Mouse (Mus musculus) B cell, adult 2 months (primary cell): ENCODE measurements at regions not wholly inside any gene's neighbourhood (a gene's known extent, or its start where the extent isn't known, plus 50 kb on each side); places are given as distances from the start of the nearest gene placed in this dataset.

Experiments
- DNase-seq, 2 experiments: peaks; one replicate each; pipeline ENCODE4 v3.0.0; 2022

DNA sequence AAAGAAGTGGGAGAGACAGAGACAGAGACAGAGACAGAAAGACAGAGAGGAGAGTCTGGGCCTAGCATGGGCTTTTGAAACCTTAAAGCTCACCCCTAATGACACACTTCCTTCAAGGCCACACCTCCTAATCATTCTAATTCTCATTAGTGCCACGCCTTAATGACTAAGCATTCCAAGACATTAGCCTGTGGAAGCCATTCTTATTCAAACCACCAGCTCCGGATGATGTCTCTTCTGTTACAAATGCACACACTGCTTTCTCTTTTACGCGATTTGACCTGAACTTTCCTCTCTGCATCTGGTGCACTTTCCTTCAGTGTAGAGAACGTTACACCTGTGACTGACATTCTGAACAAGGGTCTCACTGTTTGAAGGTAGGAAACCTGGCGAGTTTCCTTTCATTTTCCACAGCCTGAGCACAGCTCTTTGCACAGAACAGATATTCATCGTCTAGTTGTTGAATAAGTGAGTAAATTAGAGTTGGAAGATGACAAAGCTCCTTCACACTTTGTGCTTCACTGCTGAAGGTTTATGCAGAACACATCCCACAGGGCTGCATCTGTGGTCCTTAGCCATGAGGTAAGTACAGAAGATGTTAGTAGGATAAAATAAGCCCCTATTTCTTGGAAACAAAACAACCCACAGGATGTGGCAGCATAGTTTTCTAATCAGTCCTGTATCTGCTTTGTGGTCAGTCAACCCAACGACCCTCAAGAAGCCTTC is 116.8 kb downstream of the Faxc start:
- no peak for DNase-seq

DNA sequence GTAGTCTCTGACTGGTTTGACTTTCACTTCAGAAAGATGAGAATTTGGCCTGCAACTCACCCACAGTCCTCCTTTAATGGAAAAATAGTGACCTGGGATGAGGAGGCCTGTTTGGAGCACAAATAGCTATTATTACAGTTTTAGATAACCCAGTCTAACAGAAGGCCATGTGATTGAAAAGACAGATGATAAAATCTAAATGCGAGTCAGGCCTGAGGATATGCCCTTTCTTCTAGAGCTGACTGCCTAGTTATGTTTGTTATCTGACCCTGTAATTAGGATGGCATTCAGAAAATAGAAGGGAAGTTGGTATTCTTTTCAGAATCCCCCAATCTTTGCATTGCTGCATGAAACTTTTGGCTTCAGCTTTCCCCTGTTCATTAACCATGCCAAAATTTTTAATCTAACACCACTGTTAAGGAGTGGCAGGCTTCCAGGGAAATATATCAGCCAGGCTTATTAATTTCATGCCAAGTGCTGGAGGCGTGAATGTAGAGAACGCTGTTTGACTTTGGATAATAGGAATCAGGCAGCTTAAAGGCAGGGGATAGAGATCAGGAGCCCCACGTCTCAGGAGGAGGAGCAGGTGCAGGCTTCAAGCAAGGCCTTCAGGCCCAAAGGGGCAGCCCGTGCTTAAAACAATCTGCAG is 135.8 kb downstream of the Faxc start:
- no peak for DNase-seq

DNA sequence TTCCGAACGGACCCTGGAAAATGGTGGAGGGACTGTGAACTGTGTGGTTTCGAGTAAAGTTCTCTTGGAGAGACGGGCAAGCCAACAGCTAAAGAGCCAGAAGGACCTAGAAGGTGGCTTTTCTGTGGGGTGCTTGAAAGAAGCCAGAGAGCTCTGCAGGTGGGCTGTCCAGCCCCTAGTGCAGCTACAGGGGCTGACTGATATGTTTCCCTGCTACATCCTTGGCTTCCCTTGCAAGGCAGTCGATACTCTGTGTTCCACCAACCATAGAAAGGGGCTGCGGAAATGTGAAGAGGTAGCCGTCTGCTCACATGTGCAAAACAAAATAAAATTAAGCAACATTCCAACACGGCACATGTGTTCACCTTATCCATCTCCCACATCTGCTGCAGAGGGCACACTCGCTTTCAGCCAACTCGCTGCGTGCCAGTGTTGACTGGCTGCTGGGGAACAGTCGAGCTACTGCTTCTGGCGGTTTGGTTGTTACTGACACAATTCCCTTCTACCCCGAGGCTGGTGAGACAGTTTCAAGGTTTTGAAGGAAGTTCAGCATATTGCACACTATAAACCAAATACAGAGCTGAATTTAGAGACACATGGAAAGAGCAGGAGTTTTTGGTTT is 136.7 kb downstream of the Faxc start:
- DNase-seq, result no peak

DNA sequence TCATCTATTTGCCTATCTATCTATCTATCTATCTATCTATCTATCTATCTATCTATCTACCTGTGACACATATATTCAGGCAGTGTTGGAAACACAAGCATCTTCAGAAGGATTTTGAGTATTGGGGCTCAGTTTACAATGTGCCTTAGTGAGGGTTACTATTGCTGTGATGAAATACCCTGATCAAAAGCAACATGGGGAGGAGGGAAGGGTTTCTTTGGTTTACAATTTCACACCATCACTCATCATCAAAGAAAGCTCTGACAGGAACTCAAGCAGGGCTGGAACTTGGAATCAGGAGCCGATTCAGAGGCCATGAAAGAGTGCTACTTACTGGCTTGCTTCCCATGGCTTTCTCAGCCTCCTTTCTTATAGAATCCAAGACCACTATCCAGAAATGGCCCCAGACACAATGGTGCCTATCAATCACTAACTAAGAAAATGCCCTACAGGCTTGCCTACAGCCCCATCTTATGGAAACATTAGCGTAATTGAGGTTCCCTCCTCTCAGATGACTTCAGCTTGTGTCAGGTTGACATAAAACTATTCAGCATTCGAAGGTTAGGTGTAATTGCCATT is 157.2 kb downstream of the Faxc start:
- DNase-seq, result no peak

DNA sequence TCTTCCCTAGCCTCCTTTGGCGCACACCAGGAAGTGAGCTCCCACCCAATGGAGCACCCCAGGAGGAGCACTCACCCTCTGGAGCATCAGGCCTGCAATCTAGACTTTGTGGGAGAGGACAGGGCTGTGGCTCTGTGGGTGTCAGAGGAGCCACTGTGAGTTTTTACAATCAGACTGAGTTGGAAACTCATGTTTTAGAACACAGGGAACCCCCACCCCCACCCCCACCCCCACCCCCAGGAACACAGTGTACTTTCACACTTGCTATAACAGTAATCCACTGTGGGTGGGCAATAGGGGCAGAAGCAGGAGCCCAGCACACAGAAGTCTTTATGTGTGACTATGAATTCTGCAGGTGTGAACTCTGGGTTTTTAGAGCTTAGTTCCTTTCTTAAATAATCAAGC is 158.5 kb downstream of the Faxc start:
- DNase-seq, result no peak

DNA sequence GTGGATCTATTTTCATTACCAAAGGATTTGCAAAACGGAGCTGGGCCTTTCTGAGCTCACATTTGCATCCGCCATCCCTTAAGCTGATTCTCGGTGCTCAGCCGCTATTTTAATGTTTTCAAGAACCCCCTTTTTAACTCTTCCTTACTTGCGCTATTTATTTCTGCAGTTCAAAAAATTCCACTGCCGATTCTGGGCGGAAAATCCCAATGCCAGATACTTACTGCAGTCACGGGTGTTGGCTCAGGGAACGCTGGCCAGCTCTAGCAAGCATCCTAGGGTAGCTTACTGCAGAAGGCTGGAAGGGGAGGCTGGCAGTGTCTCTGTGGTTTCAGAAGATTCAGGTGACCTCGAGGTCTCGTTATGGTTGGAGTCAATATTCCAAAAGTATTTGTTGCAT is 159.4 kb downstream of the Faxc start:
- no peak for DNase-seq

DNA sequence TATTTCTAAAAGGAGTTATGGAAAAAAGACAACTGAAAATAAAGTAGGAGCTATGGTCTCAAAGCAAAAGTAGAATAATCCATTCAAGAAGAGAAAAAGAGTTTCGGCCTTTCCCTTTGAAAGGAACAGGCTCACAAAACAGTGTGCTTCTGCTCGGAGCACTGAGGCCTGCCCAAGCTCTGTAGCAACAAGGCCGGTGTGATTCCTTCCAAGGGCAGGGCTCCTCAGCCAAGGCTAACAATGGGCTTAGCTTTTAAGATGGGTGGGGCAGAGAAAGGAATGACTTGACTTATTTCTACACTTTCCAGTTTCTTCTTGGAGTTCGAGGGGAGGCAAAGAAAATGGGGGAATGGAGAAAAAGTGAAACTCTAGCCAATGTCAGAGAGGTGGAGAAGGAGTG is 161.4 kb downstream of the Faxc start:
- DNase-seq, result no peak

DNA sequence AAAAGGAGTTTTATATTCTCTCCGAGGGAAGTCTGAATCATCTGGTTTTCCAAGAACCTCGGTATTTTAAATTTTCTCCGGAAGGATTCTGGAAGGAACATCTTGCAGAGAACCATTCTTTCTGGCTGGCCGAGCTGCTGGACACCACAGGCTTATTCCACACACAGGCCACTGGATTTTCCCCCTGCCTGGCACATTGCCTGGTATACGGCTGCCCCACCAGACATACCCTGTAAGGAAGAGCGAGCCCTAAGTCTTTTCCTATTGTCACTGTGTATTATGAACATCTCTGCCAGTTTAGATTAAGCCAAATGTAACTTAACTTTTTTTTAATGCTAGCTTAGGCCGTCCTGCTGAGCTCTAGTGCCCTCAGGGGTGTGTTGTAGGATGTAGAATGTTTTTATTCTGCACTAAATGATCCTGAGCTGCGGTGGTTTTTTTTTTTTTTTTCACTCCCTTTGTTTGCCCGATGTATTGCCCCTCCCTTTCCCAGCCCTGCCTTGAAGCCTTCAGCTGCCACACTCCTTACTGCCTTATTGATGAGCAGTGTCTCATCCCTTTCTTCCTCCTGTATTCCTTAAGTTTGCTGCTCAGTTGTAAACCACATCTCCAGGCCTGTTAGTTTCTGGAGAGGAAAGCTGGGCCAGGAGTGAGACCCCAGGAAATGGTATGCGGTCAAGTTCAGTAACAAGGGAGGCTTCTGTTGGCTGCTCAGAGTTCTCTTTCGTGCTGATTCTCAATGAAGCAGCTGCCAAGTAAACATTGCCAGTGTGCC is 164.3 kb downstream of the Faxc start:
- DNase-seq, result no peak

DNA sequence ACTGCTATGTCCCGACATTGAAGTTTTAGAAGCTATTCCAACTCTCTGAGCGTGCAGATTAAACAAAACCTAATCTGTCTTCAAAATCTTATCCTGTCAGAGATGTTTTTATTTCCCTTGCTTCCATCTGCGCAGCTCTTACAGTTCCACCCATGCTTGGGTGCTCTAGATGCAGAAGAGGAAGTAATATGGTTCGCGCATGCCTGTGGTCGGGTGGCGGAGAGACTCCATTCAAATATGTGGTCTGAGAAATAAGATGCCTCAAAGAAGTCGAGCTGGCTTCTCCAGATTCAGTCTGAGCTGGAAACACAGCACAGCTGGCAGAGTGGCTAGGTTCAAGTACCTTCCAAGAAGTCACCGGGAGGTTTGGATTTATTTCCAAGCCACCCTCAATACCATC is 167.5 kb downstream of the Faxc start:
- no peak for DNase-seq

DNA sequence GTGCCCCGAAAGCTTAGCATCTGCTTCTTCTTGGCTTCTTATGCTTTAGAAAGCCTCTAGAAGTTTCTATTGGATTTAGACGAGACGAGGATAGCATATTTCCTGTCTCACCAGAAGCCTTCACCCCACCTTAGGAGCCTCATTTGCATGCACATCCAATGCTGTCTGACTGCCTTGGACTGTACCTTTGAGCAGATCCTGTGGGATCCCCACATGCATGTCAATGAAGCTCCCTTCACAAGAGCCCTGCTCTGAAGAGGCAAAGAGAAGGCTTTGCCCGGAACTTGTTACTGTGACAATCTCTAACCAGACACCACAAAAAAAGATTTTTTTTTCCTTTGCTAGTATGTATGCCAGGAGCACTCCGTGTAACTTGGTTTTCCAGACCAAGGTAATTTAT is 171.3 kb downstream of the Faxc start:
- DNase-seq, result no peak

DNA sequence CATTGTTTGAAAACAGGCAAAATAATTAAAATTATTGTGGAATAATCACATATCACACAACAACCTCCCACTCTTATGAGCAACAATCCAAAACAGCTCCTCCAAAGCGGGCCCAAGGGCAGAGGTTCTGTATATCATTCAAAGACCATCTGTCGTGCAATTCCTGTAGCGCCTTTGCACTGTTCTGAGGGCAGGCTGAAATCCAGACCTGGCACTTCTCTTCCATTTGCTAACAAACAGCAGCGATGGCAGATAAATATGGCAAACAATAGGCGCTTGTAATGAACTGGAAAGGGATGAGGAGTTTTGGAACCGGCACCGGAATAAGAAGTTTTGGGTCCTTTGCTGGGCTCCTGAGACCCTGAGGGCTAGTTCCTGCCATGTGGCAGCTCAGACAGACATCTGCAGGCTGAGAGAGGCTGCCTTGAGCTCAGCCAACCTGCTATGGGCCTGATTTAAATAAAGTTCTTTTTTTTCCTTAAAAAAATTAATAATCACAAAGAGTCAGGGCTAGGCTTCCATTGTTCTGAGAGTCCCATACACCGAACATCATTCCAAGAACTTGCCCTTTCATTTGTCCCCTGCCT is 172.0 kb downstream of the Faxc start:
- no peak for DNase-seq

DNA sequence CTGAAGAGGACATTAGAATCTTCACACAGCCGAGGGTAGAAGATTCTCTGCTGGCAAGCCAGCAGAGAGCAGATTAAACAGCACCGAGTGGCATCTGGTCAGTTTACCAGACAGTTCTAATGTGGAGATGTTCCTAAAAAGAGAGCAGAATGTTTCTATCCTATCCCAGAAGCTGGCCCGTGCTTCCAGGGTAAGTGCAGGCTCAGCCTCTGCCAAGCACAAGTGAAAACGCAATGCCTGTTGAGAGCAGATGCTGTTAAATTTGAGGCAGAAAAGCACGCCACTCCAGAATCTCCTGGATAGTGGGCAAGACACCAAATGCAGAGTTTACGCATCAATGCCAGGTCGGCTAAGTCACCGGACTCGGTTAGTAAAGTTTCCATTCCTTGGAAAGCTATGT is 175.8 kb downstream of the Faxc start:
- no peak for DNase-seq

DNA sequence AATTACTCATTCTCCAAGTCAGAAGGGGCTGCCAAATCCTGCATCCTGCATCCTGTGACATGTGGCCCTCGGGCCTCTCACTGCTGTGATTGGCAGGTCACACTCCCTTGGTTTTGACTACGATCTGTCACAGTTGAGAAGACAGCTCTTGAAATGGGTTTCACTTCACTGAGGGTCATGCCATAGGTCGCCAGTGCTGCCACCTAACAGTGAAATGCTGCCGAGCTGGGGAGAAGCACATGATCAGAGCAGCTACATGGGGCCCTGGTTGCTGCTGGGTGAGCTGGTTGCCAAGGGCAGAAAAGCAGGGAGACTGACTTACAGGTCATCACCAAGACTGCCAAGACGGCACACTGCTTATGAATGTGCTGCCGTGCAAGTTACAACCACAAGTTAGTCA is 178.3 kb downstream of the Faxc start:
- DNase-seq, result no peak

DNA sequence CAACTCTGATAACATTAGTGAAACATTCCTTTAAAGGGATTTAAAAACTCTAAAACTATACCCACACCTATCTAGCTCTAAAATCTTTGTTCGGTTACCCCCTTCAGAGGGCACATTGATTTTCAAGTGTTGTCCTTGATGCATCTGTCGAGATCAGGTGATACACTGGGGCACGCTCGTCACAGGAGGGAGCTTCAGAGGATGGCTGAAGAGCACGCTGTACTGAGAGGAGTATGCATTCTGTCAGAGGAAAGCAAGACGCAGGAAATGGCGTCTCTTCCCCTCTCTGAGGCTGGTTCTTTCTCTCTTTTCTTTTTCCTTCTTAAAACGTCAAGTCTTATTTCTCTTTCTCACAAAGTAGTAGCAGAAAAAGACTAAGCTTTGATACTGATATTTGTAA is 179.3 kb downstream of the Faxc start:
- no peak for DNase-seq

DNA sequence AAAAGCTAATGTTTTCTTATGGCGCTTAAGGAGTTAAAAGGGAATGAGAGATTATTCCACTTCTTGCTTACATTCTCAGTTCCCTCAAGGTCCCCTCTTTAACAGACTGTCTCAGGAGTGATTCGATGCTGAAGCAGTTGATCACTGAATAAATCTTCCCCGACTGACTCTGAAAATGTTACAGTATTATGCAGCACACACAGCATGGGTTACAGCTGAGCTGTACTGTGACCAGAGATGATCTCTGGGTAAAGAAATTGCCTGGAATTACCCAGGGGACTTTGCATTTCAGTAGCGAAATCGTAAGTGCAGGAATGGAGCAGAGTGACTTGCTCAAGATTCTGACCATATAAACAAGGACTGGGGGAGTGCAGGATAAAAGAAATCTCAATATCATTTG is 181.1 kb downstream of the Faxc start:
- DNase-seq, result no peak

DNA sequence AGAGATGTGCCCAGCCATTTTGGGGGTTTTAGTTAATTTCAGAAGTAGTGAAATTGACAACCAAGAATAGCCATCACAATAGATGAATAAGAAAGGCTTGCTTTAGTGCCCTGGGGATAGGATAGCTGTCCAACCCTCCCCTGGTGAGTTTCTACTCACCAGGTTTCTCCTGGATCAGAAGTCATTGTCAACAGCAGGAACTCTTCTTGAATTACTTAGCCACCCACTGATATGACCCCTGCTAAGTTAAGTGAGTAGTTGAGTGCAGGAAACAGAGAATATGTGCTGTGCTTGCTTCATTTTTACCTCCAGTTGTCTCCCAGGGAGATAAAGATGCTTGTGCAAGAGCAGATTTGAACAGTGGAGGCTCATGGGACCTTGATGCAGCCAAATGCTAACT is 183.3 kb downstream of the Faxc start:
- DNase-seq, result no peak

DNA sequence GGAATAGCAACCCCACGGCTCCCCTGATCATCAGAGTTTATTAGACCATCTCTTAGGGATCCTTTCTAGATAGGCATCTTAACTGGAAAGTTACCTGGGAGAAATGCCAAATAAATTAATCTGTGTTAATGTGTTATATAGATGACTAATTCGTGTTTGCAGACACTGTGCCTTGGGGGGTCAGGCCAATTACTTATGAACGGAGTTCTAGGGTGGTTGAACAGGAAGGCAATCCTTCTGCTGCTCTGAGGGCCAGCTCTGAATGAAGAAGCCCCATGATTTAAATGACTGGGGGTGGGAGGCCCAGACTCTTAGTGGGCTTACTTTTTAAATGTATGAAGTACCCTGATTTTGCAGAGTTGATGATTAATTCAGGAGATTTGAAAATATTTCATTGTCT is 188.7 kb downstream of the Faxc start:
- no peak for DNase-seq

DNA sequence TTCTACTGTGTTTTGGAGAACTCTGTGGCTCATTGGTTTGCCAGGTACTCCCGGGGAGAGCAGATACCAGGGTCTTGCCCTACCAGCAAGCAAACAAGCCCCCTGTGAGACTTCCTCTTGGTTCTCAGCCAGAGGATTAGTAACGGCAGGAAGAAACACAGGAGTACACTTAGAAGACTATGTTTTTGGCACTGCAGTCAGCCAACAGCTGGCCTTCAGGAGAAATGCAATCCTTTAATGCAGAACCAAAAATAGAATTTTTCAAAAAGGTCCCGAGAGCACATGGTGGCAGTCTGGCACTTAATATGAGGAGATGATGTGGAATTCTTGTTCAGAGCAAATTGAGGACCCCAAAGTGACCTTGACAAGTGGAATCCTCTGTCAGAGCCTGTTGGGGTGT is 189.8 kb downstream of the Faxc start:
- DNase-seq, result no peak

DNA sequence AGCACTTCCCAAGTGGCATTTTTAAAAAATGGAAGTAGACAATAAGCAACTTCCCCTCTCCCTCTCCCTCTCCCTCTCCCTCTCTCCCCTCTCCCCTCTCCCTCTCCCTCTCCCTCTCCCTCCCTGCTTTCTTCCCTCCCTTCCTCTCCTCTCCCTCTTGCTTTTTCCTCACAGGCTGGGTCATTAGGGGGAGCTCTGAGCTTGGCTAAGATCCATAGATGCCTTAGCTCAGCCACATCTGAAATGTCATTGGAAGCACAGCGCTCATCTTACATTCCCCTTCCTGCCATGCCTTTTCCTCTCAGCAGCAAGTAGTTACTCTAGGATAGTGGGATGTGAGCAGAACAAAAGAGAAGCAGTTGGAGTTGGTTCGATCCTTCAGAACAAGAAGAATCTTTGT is 190.3 kb downstream of the Faxc start:
- no peak for DNase-seq

DNA sequence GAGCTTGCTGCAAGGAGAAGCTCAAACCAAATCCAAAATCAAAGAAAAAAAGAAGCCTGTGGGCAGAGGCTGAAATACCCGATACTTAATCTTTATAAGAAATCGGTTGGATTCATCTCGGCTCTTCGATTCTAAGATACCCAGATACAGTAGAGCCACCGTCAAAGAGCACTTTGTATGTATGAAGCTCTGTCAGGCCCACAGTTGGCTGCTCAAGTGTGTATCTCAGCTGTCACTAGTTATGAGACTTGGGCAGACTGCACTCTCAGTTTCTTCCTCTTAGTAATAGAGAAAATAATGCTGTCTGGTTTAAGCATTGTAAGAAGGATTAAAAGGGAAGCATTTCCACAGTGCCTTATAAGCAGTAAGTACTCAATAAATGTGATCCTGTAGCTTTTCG is 193.7 kb downstream of the Faxc start:
- no peak for DNase-seq

DNA sequence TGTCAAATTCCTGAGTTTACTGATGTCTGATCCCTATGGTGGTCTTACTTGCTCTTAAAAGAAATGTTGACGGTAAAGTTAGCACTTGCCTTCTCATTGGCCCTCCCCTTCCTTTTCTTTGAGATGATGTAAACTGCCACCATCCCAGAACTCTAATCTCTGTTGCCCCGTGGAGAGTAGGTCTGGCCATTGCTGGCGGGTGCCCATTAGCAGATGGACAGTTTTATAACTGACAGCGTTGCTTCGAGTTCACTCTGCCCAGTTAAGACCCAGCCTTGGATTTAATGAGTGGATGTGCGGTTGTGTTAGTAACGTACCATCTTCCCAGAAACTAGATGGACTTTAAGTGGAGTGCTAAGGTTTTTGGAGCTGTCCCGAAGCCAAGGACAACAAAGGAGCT is 199.4 kb downstream of the Faxc start:
- DNase-seq, result no peak

DNA sequence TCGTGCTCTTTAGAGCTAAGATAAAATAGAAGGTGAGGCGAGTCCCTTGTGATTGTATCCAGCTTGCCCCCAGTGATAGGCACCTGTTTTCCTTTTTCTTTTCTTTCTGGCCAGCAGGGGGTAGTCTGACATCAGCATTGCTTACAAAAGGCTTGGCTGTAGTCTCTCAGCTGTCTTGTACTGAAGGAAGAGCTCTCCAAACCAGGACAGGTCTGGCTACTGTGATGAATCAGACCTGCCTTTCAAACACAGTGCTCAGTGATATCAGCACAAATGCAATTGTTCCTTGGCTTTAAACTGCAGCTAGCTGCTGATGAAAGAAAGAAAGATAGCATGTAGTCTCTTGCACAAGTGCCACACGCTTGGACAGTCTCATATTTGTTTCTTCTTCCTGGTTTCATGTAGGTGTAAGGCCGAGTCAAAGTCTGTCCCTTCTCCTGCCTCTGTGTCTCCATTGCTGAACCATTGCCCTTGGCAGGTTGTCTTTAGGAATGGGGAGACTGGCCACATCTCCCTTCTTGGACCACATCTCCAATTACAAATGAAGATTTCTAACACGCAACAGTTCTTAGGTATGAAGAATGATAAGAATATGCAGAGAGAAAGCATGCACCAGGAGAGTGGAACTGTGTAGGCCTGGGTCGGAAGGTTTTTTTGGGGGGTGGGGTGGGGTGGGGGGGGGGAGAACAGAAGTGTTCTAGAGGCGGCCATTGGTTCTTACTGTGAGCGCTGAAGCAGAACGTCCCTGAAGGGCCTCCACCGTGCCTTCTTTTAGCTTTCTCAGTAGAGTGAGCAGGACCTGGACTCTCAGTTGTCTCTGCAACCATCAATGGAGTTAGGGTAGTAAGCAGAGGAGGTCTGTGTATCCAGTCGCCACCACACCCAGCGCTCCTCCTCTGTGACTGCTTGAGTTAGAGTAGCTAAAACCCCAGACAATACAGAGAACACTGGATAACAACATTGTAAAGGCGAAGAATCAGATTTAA is 200.9 kb downstream of the Faxc start:
- peak; percentile 28 to 35 for DNase-seq
